Mouse (Mus musculus) ES-E14 (cell line): ENCODE results near the gene Reln. TPM values are rescaled to one million over a fixed set of nuclear protein-coding genes. Genes with fewer than 3 reads are reported as not detected.

Experiments used
- DNase-seq: peaks from one replicate; pipeline ENCODE4 v3.0.0-alpha.2; 2013; ENCODE audit warnings: low read depth, low spot score
- H3K27ac ChIP-seq: 2 replicates; pipeline ENCODE4 v1.5.1; 2012; ENCODE audit warnings: low read depth, mild to moderate bottlenecking, low read length, moderate library complexity, mixed read lengths; ENCODE audit not compliant: poor library complexity, insufficient read depth, severe bottlenecking
- H3K36me3 ChIP-seq: 2 replicates; pipeline ENCODE4 v1.6.1; 2012; ENCODE audit warnings: mild to moderate bottlenecking, low read length, moderate library complexity, mixed read lengths; ENCODE audit not compliant: control insufficient read depth, poor library complexity, insufficient read depth, severe bottlenecking
- H3K4me1 ChIP-seq, 2 experiments: fragments of 150-350 bp in 1 of 2; sonication (generic) in 1 of 2; 2 replicates each; pipeline ENCODE4 v1.6.1; 2012; ENCODE audit warnings: low read length in 2 of 2, mild to moderate bottlenecking in 1 of 2, mixed read lengths in 1 of 2; ENCODE audit not compliant: control insufficient read depth in 2 of 2, insufficient read depth in 2 of 2, poor library complexity in 1 of 2
- H3K4me3 ChIP-seq, 2 experiments: fragments of 150-350 bp in 1 of 2; sonication (generic) in 1 of 2; 2 replicates each; pipeline ENCODE4 v1.5.1; 2012; ENCODE audit warnings: low read length in 2 of 2, low read depth in 1 of 2, mild to moderate bottlenecking in 1 of 2, mixed read lengths in 1 of 2; ENCODE audit not compliant: insufficient read depth in 1 of 2, poor library complexity in 1 of 2, severe bottlenecking in 1 of 2
- H3K9ac ChIP-seq: 2 replicates; pipeline ENCODE4 v1.6.1; 2012; ENCODE audit warnings: low read depth, mild to moderate bottlenecking, low read length, mixed read lengths; ENCODE audit not compliant: poor library complexity, insufficient read depth, severe bottlenecking
- H3K9me3 ChIP-seq: fragments of 150-350 bp; sonication (generic); 2 replicates; pipeline ENCODE4 v1.6.1; 2012; ENCODE audit warnings: low read depth, mild to moderate bottlenecking, low read length; ENCODE audit not compliant: control insufficient read depth, insufficient read depth
- CHD2 ChIP-seq: IDR thresholded peaks from 2 replicates; pipeline ENCODE4 v1.6.1; 2014; ENCODE audit warnings: mild to moderate bottlenecking, low read depth, low read length, inconsistent platforms
- HCFC1 ChIP-seq: IDR thresholded peaks from 2 replicates; pipeline ENCODE4 v1.6.1; 2012; ENCODE audit warnings: low read length, inconsistent platforms, borderline replicate concordance; ENCODE audit not compliant: insufficient read depth
- MAFK ChIP-seq: IDR thresholded peaks from 2 replicates; pipeline ENCODE4 v1.6.1; 2014; ENCODE audit warnings: mild to moderate bottlenecking, low read depth, low read length, inconsistent platforms; ENCODE audit not compliant: insufficient read depth
- ZC3H11A ChIP-seq: IDR thresholded peaks from 2 replicates; pipeline ENCODE4 v1.6.1; 2012; ENCODE audit warnings: low read depth, mild to moderate bottlenecking, inconsistent platforms, low read length, borderline replicate concordance
- ZNF384 ChIP-seq: IDR thresholded peaks from 2 replicates; pipeline ENCODE4 v1.6.1; 2012; ENCODE audit warnings: low read depth, low read length, inconsistent platforms
- in situ Hi-C, 2 experiments: fragments of 600-800 bp; cut with MboI; formaldehyde crosslinking; loops; one replicate each; pipeline ENCODE4 v1.15.1; 2025; ENCODE audit warnings: low sequenced_read_pairs in 2 of 2, inconsistent platforms in 1 of 2; ENCODE audit not compliant: unreplicated experiment in 2 of 2
- total RNA-seq: library from RNA; depleted of rRNA; stranded (reverse); fragments of 300-350 nt; gene quantifications from 2 replicates; pipeline ENCODE4 v1.2.3, GENCODE M21; 2012; rRNA removed

Gene Reln
- total RNA-seq, 1 experiment = 2.1 TPM

- H3K36me3 ChIP-seq = no peaks in the 10 kb centered on the region
- TF ChIP-seq MAFK (no peak), CHD2 (no peak), ZNF384 (no peak), HCFC1 (no peak), ZC3H11A (no peak)
- no peak for DNase-seq
Observed at GRCm38 (mm10) chr5:21846616-21847290, 497.7 kb downstream of the Reln start.

DNA sequence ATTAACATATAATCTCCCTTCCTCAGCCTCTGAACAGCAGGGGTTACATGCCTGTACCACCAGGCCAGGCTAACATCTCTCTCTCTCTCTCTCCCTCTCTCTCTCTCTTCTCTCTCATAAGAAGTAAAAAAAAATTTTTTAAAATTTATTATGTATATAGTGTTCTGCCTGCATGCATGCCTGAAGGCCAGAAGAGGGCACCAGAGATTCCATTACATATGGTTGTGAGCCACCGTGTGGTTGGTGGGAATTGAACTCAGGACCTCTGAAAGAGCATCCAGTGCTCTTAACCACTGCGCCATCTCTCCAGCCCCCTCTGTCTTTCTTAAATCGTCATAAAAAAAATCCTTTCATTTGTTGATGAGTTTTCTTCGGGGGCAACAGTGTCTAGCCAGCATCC, 499.8 kb downstream of the Reln start:
- Histone ChIP-seq H3K9ac (no peak overlapping the region), H3K27ac (no peak overlapping the region), H3K4me1 (no peaks in the 10 kb centered on the region), H3K4me3 (no peak overlapping the region), H3K36me3 (no peaks in the 10 kb centered on the region), H3K9me3 (no peaks in the 10 kb centered on the region)
- DNase-seq = no peak
- in situ Hi-C loops = no loop called here
- TF ChIP-seq ZC3H11A (no peak), ZNF384 (no peak), CHD2 (no peak), MAFK (no peak), HCFC1 (no peak)

More at GRCm38 (mm10) chr5:21846616-21847290, 497.7 kb downstream of the Reln start:
- no peak overlapping the region for H3K4me3 ChIP-seq
- H3K9ac ChIP-seq = no peak overlapping the region
- in situ Hi-C loops = no loop called here
- no peak overlapping the region for H3K27ac ChIP-seq
- H3K4me1 ChIP-seq = no peaks in the 10 kb centered on the region; a peak in 1 of 4 replicates
- H3K9me3 ChIP-seq = no peaks in the 10 kb centered on the region

Other genes with a start within 250 kb of the Reln start
- 88.6 and 105 TPM in 2 replicates for gene Orc5, start 205.7 kb upstream of the Reln start, total RNA-seq